Mouse (Mus musculus) hindbrain, embryonic 12.5 days (tissue): Measurements from ENCODE around the gene Ptpn11. TPM values are rescaled to one million over a fixed set of nuclear protein-coding genes. Genes with fewer than 3 reads are reported as not detected.

ENCODE experiments used
- ATAC-seq: fragments of 200-750 bp; cut with Nextera tagmentation; 2 replicates; pipeline ENCODE4 v1.8.0; 2017; ENCODE audit warnings: moderate TSS enrichment; ENCODE audit not compliant: low FRiP score
- H3K27ac ChIP-seq: fragments of 300-500 bp; sonication (generic); 2 replicates; pipeline ENCODE4 v1.5.1; 2016; ENCODE audit warnings: mild to moderate bottlenecking
- H3K27me3 ChIP-seq: fragments of 300-500 bp; sonication (generic); 2 replicates; pipeline ENCODE4 v1.6.1; 2016; ENCODE audit warnings: mild to moderate bottlenecking
- H3K36me3 ChIP-seq: fragments of 300-500 bp; sonication (generic); 2 replicates; pipeline ENCODE4 v1.6.1; 2016; ENCODE audit warnings: mild to moderate bottlenecking
- H3K4me1 ChIP-seq: fragments of 300-500 bp; sonication (generic); 2 replicates; pipeline ENCODE4 v1.6.1; 2016
- H3K4me2 ChIP-seq: fragments of 300-500 bp; sonication (generic); replicated peaks from 2 replicates; pipeline ENCODE4 v1.6.1; 2016; ENCODE audit warnings: mild to moderate bottlenecking
- H3K4me3 ChIP-seq: fragments of 300-500 bp; sonication (generic); 2 replicates; pipeline ENCODE4 v1.5.1; 2016; ENCODE audit warnings: mild to moderate bottlenecking
- H3K9ac ChIP-seq: fragments of 300-500 bp; sonication (generic); 2 replicates; pipeline ENCODE4 v1.6.1; 2016; ENCODE audit warnings: mild to moderate bottlenecking, moderate library complexity
- H3K9me3 ChIP-seq: fragments of 300-500 bp; sonication (generic); replicated peaks from 2 replicates; pipeline ENCODE4 v1.6.1; 2016; ENCODE audit warnings: mild to moderate bottlenecking
- WGBS: fragments of 180-500 bp; shearing (Covaris S2); methylation state at CpG from one replicate; pipeline ENCODE4 v1.1.7; 2016; 5-methylcytosine and 5-hydroxymethylcytosine counted together
- polyA plus RNA-seq: library from polyadenylated mRNA; unstranded; fragments of >200 nt; fragmentation: Nextera tagmentation; extraction: Ambion mirVana; gene quantifications from 2 replicates; pipeline ENCODE4 v1.2.1, GENCODE M21; 2016

The Ptpn11 gene
- polyA plus RNA-seq, 1 experiment from 2014 or later, result 22.7 TPM

DNA sequence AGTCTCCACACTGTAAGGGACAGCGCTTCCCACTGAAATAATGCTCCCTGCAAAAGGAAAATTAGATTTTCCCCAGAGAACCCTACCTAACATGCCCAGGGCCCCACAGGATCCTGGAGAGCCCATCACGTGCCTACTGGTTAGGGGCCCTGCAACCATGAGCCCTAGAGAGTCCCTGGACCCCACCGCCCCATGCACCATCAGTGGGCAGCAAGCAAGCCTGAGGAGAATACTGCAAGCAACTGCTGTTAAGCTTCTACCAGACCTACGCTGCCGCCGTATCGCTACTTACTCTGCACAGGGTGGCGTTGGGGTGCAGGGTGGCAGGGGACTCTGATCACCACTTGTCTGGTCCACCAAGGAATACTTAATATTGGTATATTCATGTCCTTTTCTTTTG, 54.1 kb downstream of the Ptpn11 start:
- Histone ChIP-seq H3K9me3 (no peaks in the 10 kb centered on the region), H3K36me3 (peaks cover 80% of the 10 kb centered on the region), H3K27me3 (no peaks in the 10 kb centered on the region), H3K4me3 (no peak overlapping the region), H3K4me2 (no peak overlapping the region), H3K9ac (no peak overlapping the region), H3K27ac (no peak overlapping the region), H3K4me1 (no peaks in the 10 kb centered on the region)
- ATAC-seq, result no peak
- WGBS, result 96% methylated on average over 8 of the region's 8 CpGs

DNA sequence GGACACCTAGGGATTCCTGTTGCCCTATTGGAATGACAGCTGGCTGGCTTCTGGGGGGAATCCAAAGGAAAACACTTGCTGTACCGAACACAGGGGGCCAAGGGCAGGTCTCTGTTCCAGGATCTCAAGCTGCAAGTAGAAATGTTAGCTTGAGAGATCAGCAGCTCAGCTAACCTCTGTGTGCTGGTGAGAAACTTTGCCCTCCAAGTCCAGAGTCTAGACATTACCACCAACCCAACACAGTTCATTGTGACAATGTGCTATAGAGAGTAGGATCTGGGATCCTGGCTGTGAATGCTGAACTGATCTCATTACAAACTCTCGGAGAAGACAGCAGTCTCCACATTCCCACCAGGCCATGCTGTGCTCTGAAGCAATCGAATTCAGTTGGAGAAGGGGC, 59.4 kb downstream of the Ptpn11 start:
- H3K36me3 ChIP-seq, result peaks cover 74% of the 10 kb centered on the region
- no peak overlapping the region for H3K4me3 ChIP-seq
- WGBS, result 91% methylated on average over 3 of the region's 3 CpGs

DNA sequence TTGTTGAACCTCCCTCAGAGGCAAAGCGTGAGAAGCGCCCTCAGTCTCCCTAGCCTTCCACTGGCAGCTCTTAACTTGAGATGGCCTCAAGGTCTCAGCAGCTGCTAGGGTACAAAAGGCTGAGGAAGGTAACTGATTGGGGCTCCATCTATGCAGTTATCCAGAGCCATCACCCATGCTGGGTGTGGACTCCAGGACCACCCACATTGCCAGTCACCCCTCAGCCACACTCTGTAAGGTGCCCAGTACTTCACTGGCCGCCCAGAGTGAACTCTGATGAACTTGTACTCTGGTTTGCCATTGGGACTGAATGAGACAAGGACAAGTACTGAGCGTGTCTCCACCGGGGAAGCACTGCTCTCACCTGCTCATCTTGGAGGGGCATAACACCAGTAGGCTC, 61.9 kb downstream of the Ptpn11 start:
- H3K9me3 ChIP-seq, result no peaks in the 10 kb centered on the region
- no peak overlapping the region for H3K9ac ChIP-seq
- H3K27ac ChIP-seq, result no peak overlapping the region
- no peak overlapping the region for H3K4me3 ChIP-seq
- ATAC-seq, result no peak
- H3K4me2 ChIP-seq, result no peak overlapping the region
- no peaks in the 10 kb centered on the region for H3K4me1 ChIP-seq
- H3K27me3 ChIP-seq, result no peaks in the 10 kb centered on the region
- WGBS, result 91% methylated on average over 5 of the region's 5 CpGs
- peaks cover 49% of the 10 kb centered on the region for H3K36me3 ChIP-seq

More for the DNA sequence above, 59.4 kb downstream of the Ptpn11 start:
- Histone ChIP-seq H3K27me3 (no peaks in the 10 kb centered on the region), H3K9me3 (no peaks in the 10 kb centered on the region), H3K4me2 (no peak overlapping the region), H3K9ac (no peak overlapping the region), H3K4me1 (no peaks in the 10 kb centered on the region), H3K27ac (no peak overlapping the region)
- no peak for ATAC-seq

DNA sequence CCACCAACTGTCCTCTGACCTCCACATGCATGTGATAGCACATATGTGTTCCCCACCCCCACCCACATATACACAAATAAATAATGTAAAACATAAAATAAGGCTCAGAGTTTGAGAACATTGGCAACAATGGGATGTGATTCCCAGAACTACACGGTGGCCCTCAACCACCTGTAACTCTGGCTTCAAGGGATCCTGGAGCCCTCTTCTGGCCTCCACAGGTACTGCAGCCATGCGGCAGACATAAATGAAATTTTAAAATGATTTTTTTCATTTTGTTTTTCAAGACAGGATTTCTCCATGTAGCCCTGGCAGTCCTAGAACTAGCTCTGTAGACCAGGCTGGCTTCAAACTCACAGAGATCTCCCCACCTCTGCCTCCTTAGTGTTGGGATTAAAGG, 65.1 kb downstream of the Ptpn11 start:
- ATAC-seq, result no peak
- Histone ChIP-seq H3K36me3 (peaks cover 18% of the 10 kb centered on the region), H3K4me3 (no peak overlapping the region), H3K27ac (no peak overlapping the region), H3K4me2 (no peak overlapping the region), H3K27me3 (no peaks in the 10 kb centered on the region), H3K4me1 (peaks cover 7% of the 10 kb centered on the region; the same call in 1 of the 2 replicates), H3K9me3 (no peaks in the 10 kb centered on the region), H3K9ac (no peak overlapping the region)
- WGBS, result 83% methylated on average over 2 of the region's 2 CpGs

DNA sequence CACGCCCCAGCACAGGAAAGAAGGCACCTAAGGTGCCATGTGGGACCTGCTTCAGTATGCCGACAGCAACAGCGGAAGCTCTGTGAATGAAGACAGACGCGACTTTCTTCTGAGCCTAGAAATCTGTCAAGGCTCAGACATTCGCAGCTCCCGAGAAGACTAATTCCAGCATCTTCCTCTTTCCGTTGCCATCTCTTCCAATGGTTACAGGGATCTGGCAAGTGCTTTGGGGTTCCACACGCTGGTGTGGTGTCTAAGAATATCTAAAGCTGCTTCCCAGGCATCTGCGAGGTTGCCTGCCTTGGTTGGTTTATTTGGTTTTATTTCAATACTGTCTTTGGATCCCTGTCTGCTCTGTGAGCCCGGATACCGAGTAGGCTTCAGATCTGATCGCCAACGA, 65.6 kb downstream of the Ptpn11 start:
- 93% methylated on average over 14 of the region's 14 CpGs for WGBS
- Histone ChIP-seq H3K9me3 (no peaks in the 10 kb centered on the region), H3K36me3 (peaks cover 14% of the 10 kb centered on the region), H3K4me1 (peaks cover 7% of the 10 kb centered on the region; the same call in 1 of the 2 replicates), H3K9ac (no peak overlapping the region), H3K27me3 (no peaks in the 10 kb centered on the region), H3K27ac (no peak overlapping the region), H3K4me2 (no peak overlapping the region), H3K4me3 (no peak overlapping the region)
- ATAC-seq, result no peak

DNA sequence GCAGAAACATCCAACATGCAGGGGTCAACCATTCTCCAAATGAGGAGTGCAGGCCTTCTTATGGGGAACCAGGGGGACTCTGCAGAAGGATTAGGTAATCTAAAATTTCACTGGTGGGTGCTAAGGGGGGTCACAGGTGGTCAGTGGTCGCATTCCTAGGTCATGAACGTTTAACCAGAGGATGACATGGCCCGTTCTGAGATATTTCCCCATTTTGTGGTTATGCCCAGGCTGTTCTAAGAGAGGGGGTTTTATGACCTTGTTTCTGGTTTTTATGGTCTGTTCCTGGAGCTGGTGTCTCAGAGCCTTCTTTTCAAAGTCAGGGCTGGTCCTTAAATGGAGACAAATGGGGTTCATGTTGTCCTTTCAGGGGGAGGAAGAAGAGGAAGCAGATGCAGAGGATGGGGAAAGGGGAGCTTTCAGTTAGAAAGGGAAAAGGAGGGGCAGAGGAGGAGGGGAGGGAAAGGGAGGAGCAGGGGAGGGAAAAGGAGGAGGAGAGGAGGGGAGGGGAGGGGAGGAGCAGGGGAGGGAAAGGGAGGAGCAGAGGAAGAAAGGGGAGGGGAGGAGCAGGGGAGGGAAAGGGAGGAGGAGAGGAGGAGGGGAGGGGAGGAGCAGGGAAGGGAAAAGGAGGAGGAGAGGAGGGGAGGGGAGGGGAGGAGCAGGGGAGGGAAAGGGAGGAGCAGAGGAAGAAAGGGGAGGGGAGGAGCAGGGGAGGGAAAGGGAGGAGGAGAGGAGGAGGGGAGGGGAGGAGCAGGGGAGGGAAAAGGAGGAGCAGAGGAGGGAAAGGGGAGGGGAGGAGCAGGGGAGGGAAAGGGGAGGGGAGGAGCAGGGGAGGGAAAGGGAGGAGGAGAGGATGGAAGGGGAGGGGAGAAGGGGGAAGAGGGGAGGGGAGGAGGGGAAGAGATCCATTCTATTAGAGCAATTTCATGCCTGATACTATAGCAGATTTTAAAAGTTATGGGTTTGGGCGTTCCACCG, 66.7 kb downstream of the Ptpn11 start:
- Histone ChIP-seq H3K4me2 (no peak overlapping the region), H3K4me1 (peaks cover 7% of the 10 kb centered on the region; the same call in 1 of the 2 replicates), H3K4me3 (no peak overlapping the region), H3K27me3 (no peaks in the 10 kb centered on the region), H3K9ac (no peak overlapping the region), H3K9me3 (no peaks in the 10 kb centered on the region), H3K27ac (0 out of 2 replicates have a peak overlapping the region, but pooled peaks have one; percentile 30), H3K36me3 (peaks cover 7% of the 10 kb centered on the region; the same call in 1 of the 2 replicates)
- 82% methylated on average over 5 of the region's 5 CpGs for WGBS
- no peak for ATAC-seq

DNA sequence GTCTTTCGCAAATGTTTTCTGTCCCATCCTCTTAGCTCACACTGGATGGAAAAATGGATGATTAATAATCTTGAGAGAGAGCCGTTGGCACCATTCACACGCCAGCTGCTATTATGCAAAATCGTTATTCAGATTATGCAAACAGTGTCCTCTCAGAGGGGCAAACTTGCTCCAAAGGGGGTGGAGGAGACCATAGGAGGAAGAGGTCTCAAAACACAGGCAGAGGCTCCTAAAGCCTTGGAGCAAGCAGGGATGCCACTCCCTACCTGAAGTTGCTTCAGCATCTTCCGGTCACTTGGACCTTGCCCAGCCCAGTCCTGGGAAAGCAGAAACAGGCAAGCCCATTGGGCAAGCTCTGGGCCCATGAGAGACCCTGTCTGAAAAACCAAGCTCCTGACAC, 67.8 kb downstream of the Ptpn11 start:
- Histone ChIP-seq H3K4me2 (no peak overlapping the region), H3K27me3 (no peaks in the 10 kb centered on the region), H3K27ac (peak overlapping the region; percentile 17; the same call in 1 of the 2 replicates), H3K4me3 (no peak overlapping the region), H3K9ac (no peak overlapping the region), H3K36me3 (no peaks in the 10 kb centered on the region), H3K4me1 (peaks cover 7% of the 10 kb centered on the region; the same call in 1 of the 2 replicates), H3K9me3 (no peaks in the 10 kb centered on the region)
- 64% methylated on average over 5 of the region's 5 CpGs for WGBS
- no peak for ATAC-seq

DNA sequence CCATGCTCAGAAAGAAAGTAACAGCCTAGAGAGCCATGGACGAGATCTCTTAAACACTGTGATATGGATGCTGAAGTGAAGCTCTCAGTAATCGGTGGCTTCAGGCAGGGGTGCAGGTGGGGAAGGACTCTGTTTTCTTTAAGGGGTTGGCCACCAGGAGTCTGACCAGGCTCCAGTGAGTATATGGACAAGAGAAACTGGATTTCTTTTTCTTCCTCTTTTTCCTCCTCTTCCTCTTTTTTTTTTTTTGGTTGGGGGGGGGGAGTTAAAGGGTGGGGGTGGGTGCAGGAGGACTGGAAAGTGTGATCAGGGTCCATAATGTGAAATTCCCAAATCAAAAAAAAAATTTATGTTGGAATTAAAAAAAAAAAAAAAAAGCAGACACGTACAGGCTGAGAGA, 68.6 kb downstream of the Ptpn11 start:
- Histone ChIP-seq H3K4me3 (no peak overlapping the region), H3K27ac (no peak overlapping the region), H3K36me3 (no peaks in the 10 kb centered on the region), H3K9ac (no peak overlapping the region), H3K4me1 (peaks cover 7% of the 10 kb centered on the region; the same call in 1 of the 2 replicates), H3K27me3 (no peaks in the 10 kb centered on the region), H3K9me3 (no peaks in the 10 kb centered on the region), H3K4me2 (no peak overlapping the region)
- WGBS, result 92% methylated on average over 3 of the region's 3 CpGs
- no peak for ATAC-seq

DNA sequence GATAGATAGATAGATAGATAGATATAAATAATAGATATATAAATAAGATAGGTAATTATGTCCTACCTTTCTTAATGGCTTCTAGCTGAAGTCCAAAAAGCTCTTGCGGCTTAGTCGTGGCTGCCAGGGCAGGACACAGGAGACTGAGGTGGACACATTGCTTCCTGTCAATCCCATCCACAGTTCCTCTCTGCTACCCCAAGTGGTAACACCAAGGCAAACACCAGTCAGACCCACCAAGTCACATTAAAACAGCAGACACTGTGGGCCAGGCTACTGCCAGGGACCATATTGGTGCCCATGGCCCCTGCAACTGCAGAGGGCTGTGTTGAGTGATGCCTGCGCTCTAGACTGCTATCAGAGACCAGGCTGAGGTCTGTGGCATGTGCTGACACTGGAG, 69.2 kb downstream of the Ptpn11 start:
- 92% methylated on average over 3 of the region's 3 CpGs for WGBS
- peaks cover 7% of the 10 kb centered on the region for H3K4me1 ChIP-seq

DNA sequence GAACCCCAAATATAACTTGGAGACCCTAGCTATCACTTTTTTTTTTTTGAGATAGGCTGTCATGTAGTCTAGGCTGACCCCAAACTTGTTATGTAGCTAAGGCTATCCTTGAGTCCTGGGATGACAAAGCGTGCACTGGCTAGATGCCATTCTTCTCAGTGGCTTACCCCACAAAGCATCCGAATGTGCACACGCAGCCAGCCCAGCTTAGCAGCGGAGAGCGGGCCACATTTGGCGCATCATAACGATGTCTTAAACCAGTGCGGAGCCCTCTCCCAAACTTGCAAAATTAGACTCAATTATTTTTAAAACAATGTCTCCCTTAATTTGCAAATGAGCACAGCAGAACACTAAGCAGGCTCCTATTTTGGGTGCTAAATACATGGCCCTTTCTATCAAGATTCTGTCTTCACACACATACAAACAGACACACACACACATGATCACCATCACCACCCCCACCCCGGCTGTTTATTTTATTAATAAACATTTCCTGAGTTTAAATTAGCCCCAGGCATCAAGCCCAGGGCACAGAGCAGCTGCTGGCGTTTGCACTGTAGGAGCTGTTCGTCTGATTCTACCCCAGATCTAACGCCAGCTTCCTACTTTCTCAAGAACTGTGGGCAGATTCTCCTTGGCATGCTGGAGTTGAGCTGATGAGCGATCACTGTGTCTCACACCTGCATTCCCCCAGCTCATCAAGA, 71.7 kb downstream of the Ptpn11 start:
- Histone ChIP-seq H3K27ac (no peak overlapping the region), H3K27me3 (no peaks in the 10 kb centered on the region), H3K4me3 (no peak overlapping the region), H3K36me3 (no peaks in the 10 kb centered on the region), H3K4me2 (no peak overlapping the region), H3K9me3 (no peaks in the 10 kb centered on the region), H3K4me1 (peaks cover 28% of the 10 kb centered on the region), H3K9ac (no peak overlapping the region)
- no peak for ATAC-seq
- WGBS, result 85% methylated on average over 13 of the region's 13 CpGs

More for the DNA sequence above, 69.2 kb downstream of the Ptpn11 start:
- ATAC-seq, result no peak
- Histone ChIP-seq H3K27ac (no peak overlapping the region), H3K4me2 (no peak overlapping the region), H3K36me3 (no peaks in the 10 kb centered on the region), H3K4me3 (no peak overlapping the region), H3K9me3 (no peaks in the 10 kb centered on the region), H3K9ac (no peak overlapping the region), H3K27me3 (no peaks in the 10 kb centered on the region)

DNA sequence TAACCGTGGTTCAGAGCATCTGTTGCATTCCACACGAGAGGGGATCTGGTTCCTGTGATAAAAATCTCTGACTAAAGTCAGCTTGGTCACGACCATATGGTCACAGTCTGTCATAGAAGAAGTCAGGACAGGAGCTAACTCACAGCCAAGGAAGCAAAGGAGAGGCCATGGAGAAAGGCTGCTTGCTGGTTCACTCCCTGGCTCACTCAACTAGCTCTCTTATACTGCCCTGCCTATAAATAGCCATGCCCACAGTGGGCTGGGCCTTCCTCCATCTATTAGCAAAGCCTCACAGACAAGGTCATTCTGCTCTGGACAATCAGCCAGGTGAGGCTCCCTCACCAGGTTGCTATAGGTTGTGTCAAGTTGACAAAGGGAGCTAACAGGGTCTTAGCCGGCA, 72.9 kb downstream of the Ptpn11 start:
- no peak for ATAC-seq
- 71% methylated on average over 4 of the region's 4 CpGs for WGBS
- H3K4me1 ChIP-seq, result peaks cover 33% of the 10 kb centered on the region
- no peaks in the 10 kb centered on the region for H3K27me3 ChIP-seq
- H3K9ac ChIP-seq, result no peak overlapping the region
- no peak overlapping the region for H3K4me2 ChIP-seq
- H3K36me3 ChIP-seq, result no peaks in the 10 kb centered on the region
- no peaks in the 10 kb centered on the region for H3K9me3 ChIP-seq
- H3K4me3 ChIP-seq, result no peak overlapping the region
- no peak overlapping the region for H3K27ac ChIP-seq

DNA sequence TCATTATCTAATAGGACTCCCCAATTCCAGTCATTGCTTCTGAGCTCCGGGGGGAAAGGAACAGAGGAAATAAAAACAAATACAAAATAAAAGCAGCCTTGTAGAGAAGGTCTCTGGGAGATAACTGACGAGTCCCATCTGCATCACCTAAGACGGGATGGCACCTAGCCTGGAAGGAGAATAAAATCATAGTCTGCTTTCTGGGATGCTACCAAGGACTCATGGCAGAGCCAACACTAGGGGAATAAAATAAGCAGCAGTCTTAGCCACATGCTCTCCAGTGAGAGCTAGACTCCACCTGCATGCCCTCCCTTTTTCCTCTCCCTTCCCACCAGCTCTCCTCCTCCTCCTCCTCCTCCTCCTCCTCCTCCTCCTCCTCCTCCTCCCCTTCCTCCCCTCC, 74.3 kb downstream of the Ptpn11 start:
- Histone ChIP-seq H3K9ac (no peak overlapping the region), H3K4me3 (no peak overlapping the region), H3K4me1 (peaks cover 35% of the 10 kb centered on the region), H3K27ac (peak overlapping the region; percentile 92), H3K27me3 (no peaks in the 10 kb centered on the region), H3K36me3 (no peaks in the 10 kb centered on the region), H3K4me2 (no peak overlapping the region), H3K9me3 (no peaks in the 10 kb centered on the region)
- 79% methylated on average over 3 of the region's 3 CpGs for WGBS
- no peak for ATAC-seq
